Mouse (Mus musculus): ENCODE measurements around the gene Bnip2.

DNA sequence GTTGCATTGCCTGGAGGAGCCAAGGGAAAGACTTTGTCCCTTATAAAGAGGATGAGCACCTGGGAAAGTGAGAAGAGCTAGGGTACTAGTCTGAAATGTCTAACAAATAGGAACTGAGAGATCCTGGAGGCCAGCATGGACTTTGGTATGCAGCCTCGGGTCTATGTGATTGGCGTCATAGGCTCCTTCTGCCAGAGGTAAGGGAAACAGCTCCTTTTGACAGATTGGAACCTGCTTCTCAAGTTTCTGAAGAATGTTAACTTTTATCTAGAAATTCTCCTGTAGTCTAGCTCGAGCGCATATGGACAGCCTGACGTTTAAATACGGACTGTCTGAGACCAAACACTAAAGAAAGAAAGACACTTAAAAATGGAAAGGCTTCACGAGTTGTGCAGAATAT is 48.7 kb downstream of the Bnip2 start, which contains the start of gene Gcnt3:
- TF ChIP-seq CTCF (IDR thresholded peaks at IDR 0.05; ENCODE audit: low read depth) (no peak), EP300 (IDR thresholded peaks at IDR 0.05; ENCODE audit: low read depth) (no peak)
